Mouse (Mus musculus) embryo, embryonic 10 days (tissue): ENCODE measurements around the gene Aqp12.

Source experiments
- DNase-seq: peaks from one replicate; pipeline ENCODE4 v3.0.0-alpha.2; 2015; ENCODE audit warnings: low spot score

Gene Aqp12

GRCm38 (mm10) chr1:93015136-93015535, 9.0 kb downstream of the Aqp12 start:
- DNase-seq, result no peak

GRCm38 (mm10) chr1:93018716-93019115, 12.6 kb downstream of the Aqp12 start:
- DNase-seq, result no peak

- DNase-seq, result no peak
Measured at GRCm38 (mm10) chr1:93020602-93021001, 14.5 kb downstream of the Aqp12 start.

- DNase-seq, result no peak
Measured at GRCm38 (mm10) chr1:93026600-93026999, 20.5 kb downstream of the Aqp12 start.

- no peak for DNase-seq
Measured at GRCm38 (mm10) chr1:93029387-93029786, 23.3 kb downstream of the Aqp12 start.

GRCm38 (mm10) chr1:93030060-93030459, 23.9 kb downstream of the Aqp12 start:
- no peak for DNase-seq

GRCm38 (mm10) chr1:93031199-93031598, 25.1 kb downstream of the Aqp12 start:
- DNase-seq, result no peak

GRCm38 (mm10) chr1:93033989-93034388, 27.9 kb downstream of the Aqp12 start:
- DNase-seq, result peak; percentile 24

- DNase-seq, result no peak
Measured at GRCm38 (mm10) chr1:93035981-93036380, 29.8 kb downstream of the Aqp12 start.

- DNase-seq, result peak; percentile 23
Measured at GRCm38 (mm10) chr1:93046153-93046789, 40.1 kb downstream of the Aqp12 start.

- no peak for DNase-seq
Measured at GRCm38 (mm10) chr1:93050071-93050470, 43.9 kb downstream of the Aqp12 start.

GRCm38 (mm10) chr1:93051124-93051833, 45.1 kb downstream of the Aqp12 start:
- peak; percentile 21 for DNase-seq
